Mouse (Mus musculus) retina, postnatal 7 days (tissue): ENCODE results near the gene Slc50a1.

Experiments
- DNase-seq: peaks from one replicate; pipeline ENCODE4 v3.0.0-alpha.2; 2012; ENCODE audit warnings: low read depth, low spot score

Slc50a1 gene

DNA sequence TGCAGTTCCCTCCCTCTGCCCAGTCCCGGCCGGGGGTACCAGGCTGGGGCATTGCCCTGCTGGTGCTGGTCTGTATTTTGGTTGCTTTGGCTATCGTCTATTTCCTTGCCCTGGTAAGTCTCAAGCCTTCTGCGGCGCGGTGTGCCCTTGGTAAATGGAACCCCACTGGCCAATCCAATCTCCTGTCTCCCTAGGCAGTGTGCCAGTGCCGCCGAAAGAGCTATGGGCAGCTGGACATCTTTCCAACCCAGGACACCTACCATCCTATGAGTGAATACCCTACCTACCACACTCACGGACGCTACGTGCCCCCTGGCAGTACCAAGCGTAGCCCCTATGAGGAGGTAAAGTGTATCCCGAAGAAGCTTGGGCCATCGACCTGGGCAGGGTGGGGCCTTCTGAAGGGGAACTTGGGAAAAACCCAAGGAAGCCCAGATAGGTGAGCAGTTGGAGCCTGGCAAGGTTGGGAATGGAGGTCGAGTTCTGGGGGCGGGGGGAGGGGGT is 38.5 kb downstream of the Slc50a1 start:
- DNase-seq, result no peak

DNA sequence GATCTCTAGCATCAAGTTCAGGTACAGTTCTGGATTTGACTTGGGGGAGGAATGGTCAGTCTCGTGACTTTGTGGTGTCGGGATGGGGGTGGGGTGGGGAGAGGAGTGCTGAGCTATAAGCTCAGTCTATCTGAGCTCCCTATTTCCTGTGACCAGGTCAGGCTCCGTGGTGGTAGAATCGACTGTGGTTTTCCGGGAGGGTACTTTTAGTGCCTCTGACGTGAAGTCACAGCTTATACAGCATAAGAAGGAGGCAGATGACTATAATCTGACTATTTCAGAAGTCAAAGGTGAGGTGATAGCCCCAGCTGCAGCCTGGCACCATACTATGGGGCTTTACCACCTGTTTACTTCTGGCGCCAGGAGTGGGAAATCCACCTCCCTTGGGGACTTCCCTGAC is 39.0 kb downstream of the Slc50a1 start:
- DNase-seq, result no peak

DNA sequence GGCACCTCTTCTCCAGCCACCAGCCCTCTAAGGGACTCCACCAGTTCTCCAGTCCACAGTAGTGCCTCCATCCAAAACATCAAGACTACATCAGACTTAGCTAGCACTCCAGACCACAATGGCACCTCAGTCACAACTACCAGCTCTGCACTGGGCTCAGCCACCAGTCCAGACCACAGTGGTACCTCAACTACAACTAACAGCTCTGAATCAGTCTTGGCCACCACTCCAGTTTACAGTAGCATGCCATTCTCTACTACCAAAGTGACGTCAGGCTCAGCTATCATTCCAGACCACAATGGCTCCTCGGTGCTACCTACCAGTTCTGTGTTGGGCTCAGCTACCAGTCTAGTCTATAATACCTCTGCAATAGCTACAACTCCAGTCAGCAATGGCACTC is 39.8 kb downstream of the Slc50a1 start:
- no peak for DNase-seq

DNA sequence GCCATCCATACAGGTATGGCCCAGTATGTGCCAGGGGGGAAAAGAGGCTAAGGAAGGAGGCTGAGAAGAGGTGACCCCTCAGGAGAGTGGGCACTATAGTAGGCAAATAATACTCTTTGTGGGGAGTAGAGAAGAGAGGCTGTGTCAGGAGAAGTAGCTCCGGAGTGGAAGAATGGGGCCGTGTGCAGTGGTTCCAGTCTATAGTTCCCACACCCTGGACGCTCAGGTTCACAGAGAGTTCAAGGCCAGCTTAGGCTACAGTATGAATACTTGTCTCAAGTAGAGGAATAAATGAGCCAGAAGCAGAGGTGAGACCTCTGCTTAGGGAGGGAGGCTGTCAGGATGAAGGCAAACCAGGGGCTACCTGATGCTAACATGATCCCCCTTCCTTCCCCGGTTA is 41.1 kb downstream of the Slc50a1 start:
- no peak for DNase-seq

DNA sequence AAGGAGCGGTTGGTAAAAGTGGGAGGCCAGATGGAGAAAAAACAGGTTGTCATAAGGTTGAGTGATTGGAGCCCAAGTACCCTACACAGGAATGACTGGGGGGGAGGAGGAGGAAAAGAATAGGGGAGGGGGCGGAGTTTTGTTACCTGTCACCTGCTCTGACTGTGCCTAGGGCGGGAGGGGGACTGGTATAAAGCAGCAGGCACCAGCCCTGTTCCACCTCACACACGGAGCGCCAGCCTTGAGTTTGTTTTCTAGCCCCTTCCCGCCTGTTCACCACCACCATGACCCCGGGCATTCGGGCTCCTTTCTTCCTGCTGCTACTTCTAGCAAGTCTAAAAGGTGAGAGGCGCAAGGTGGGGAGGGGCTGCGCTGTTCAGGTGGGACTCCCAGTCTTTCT is 41.5 kb downstream of the Slc50a1 start, which contains the start of gene Muc1:
Gene Muc1 (plus strand): TSS at position 222 of the 400 bp plus-strand sequence.
- no peak for DNase-seq

DNA sequence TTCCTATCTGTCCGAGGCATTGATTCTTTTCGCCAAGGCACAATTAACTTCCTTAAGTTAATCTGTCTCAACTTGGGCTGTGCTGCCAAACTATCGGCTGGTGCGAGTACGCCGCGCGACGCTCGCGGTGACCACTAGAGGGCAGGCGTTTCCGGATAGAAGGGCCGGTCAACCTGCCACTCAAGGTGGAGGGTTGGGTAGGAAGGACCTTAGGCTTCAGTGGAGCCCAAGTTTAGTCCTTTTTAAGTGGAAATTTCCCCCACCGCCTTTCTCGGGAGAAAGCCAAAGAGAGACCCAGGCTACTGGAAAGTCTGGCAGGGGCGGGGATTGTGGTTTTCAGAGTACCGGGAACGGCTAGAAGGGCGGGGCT is 42.2 kb downstream of the Slc50a1 start:
- peak; percentile 57 for DNase-seq

DNA sequence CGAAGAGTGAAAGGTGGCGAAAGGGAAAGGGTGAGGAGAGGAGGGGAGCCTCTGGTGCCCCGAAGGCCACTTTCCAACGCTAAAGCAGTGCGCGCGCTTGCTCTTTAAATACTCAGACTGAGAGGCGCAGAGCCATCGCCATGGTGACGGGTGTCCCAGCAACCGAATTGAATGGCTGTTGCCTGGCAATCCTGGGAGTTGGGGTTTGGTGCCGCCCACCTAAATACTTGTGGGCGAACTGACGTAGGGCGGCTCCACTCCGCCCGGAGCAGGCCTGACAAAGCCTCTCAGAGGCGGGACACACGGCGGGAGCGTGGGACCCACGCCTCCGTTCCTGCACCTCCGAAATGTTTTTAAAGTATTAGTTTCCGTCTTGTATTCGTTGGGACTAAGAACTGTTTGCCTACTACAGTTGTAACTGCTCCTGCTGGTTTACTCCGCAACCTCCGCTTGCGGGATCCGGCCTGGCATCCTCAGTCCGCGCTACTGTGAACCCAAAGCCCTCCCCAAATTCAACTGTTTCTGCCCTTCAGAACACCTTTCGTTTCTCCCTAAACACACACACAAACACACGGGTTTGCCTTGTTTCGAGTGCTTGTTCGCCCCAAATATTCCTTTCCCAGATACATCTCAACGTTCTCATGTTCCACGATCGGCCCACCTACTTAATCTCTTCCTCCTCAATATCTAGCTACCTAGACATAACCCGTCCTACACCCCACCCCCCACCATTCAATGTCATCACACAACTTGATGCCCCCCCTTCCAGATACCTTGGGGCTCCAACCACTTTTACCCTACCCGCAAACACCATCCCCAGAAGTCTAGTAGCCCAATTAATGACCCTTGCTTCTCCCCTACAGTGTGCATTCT is 42.8 kb downstream of the Slc50a1 start:
- no peak for DNase-seq

DNA sequence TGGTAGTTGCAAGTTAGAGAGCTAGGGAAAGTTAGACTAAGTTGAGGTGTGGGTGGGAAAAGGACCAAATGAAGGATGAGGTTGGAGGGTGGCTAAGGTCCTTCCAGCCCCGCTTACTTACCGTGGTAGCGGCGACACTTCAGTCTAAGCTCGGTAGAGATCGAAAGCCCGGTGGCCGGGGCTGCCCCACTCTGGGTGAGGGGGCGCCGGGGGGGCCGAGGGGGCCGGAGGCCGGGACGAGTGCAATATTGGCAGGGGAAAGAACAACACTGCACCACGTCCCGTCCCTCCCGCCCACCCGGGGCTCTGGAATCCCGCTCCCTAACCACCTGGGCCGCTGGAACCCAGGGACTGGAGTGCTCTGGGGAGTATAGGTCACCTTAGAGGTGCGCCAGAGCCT is 43.5 kb downstream of the Slc50a1 start, which contains the start of gene Mtx1:
Gene Mtx1 (minus strand): TSS at position 189 of the 400 bp plus-strand sequence.
- DNase-seq, result no peak

DNA sequence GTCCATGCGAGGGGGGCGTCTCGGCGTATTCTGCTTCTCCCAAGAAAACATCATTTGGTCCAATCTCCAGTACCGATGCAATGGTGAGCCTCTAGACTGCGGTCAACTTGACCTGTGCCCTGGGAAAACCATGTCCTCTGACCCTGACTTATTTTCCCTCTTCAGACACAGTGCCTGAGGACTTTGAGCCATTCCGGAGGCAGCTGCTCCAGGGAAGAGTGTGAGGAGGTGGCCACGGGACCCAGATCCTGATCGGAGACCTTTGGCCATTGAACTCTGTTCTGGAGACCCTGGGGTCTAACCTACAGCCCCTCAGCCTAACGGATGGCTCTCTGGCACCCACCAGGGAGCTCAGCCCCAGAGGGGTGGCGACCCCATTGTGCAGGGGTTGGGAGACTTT is 44.0 kb downstream of the Slc50a1 start:
- DNase-seq, result no peak

DNA sequence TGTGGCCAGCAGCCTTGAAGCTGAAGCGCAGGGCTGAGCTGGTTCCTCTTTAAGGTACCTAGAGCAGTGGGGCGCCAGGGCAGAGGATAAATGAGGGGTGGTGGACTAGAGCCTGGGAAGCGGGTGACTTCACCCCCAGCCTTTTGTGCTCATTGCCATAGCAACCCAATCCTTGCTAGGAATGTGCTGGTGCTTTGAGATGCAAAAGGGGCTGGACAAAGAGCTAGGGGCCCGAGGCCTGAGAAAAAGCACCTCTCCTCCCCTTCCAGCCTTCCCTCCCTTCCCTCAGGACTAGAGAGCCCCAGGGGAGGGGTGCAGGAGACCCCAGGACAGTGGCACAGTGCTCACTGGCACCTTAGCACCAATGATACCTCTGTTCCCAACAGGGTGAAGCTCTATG is 44.5 kb downstream of the Slc50a1 start:
- no peak for DNase-seq

DNA sequence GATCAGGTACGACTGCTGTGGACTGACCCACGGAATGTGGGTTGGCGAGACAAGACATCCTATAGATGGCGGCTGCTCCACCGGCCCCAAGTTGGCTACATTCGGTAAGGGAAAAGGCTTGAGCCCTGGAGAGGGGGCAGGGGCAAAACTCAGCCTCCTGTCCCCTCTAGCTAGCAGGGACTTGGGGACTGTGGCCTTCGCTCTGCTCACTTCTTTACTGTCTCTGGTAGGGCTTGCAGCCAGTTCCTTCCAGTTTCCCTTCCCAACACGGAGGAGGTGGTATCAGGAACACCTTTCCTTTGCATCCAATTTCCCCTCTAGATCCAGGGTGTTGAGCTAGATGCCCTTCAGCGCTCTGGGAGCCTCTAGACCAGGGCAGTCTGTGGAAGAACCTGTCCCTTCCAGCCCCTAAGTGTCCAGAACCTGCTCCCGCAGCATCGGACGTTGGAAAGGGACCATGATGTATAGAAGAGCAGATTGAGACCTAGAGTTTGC is 45.0 kb downstream of the Slc50a1 start:
- DNase-seq, result no peak

DNA sequence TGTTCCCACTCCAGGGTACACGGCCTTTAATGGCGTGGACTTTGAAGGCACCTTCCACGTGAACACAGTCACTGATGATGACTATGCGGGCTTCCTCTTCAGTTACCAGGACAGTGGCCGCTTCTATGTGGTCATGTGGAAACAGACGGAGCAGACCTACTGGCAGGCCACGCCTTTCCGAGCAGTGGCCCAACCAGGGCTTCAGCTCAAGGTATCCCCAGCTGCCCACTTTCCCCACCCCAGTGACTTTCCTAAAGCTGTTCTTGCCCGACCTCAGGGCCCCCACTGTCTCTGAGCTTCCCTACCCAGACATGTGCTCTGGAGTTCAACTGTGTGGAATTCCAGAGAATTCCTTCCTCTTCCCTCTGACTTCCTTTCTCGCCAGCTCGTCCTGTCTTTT is 45.6 kb downstream of the Slc50a1 start:
- DNase-seq, result no peak

DNA sequence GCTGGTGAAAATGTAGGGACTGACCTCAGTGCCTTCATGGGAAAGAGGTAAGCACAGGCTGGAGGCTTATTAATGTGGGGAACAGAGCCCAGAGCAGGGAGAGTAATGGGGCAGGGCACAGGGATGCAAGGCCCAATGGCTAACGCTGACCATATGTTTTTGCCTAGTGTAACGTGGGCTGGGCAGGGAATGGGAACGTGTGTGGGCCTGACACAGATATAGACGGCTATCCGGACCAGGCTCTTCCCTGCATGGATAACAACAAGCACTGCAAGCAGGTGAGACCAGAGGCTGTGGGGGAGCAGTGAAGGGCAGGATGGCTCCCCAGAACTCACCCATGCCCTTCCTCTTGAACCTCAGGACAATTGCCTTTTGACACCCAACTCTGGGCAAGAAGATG is 49.2 kb downstream of the Slc50a1 start:
- no peak for DNase-seq

DNA sequence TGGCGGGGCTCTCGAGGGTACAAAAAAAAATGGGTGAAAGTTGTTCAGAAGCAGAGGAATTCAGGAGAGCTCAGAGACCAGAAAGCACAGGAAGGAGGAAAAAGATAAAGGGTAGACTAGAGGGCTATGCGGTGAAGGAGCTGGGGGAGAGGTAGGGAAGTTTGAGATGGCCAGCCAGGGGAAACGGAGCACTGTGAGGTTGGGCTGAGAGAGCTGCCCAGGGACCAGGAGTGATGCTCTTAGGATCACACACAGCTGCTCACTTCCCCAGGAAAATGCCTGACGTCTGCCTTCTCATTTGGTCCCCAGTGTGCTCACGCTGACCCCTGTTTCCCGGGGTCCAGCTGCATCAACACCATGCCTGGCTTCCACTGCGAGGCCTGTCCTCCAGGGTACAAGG is 50.8 kb downstream of the Slc50a1 start:
- DNase-seq, result no peak

DNA sequence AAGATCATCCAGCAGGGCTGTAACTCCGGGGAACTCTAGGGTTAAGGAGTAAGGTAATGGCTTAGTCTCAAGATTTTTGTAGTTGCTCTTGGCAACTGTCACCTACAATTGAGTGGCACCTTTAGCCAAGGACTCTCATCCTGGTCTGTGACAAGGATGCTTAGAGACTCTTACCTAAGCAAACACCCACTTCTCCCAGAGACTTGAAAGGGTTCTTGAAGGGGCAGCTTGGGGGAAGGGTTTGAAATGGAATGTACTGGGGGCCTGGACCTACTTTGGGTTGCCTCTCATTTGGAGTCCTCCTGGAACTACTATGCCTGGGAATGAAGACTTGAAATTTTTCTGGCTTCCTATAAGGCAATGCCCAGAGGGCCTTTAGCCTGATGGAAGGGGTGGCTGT is 52.1 kb downstream of the Slc50a1 start:
- no peak for DNase-seq
